Mouse (Mus musculus) C2C12 (cell line): ENCODE data around the gene Clybl. TPM values are rescaled to one million over a fixed set of nuclear protein-coding genes. Genes with fewer than 3 reads are reported as not detected.

Experiments
- H3K27me3 ChIP-seq: one replicate; pipeline ENCODE4 v1.6.1; 2011; ENCODE audit not compliant: control insufficient read depth, insufficient read depth, insufficient read length
- H3K36me3 ChIP-seq: one replicate; pipeline ENCODE4 v1.6.1; 2011; ENCODE audit not compliant: control insufficient read depth, insufficient read depth
- H3K4me3 ChIP-seq: one replicate; pipeline ENCODE4 v1.5.1; 2011; ENCODE audit warnings: mild to moderate bottlenecking, control low read depth; ENCODE audit not compliant: poor library complexity, insufficient read depth, severe bottlenecking
- H3K79me2 ChIP-seq: one replicate; pipeline ENCODE4 v1.6.1; 2011; ENCODE audit not compliant: control insufficient read depth, insufficient read depth
- H3K79me3 ChIP-seq: one replicate; pipeline ENCODE4 v1.6.1; 2011; ENCODE audit warnings: low read depth, control low read depth
- H3ac ChIP-seq: one replicate; pipeline ENCODE3; 2011; ENCODE audit warnings: low read depth; ENCODE audit not compliant: control insufficient read depth, insufficient read length
- CEBPB ChIP-seq: IDR thresholded peaks from one replicate; pipeline ENCODE4 v1.6.1; 2011; ENCODE audit warnings: low read depth, mild to moderate bottlenecking, control low read depth, moderate library complexity
- CTCF ChIP-seq: IDR thresholded peaks from one replicate; pipeline ENCODE4 v1.5.1; 2011; ENCODE audit not compliant: control insufficient read depth, insufficient read depth, insufficient read length
- FOSL1 ChIP-seq: IDR thresholded peaks from one replicate; pipeline ENCODE4 v1.8.0; 2011; ENCODE audit warnings: mild to moderate bottlenecking, low read length; ENCODE audit not compliant: poor library complexity, insufficient read depth, severe bottlenecking
- MAX ChIP-seq: IDR thresholded peaks from one replicate; pipeline ENCODE4 v1.6.1; 2011; ENCODE audit warnings: mild to moderate bottlenecking, control low read depth
- MYOD1 ChIP-seq: IDR thresholded peaks from one replicate; pipeline ENCODE4 v1.6.1; 2011; ENCODE audit warnings: low read depth; ENCODE audit not compliant: control insufficient read depth, insufficient read length
- MYOG ChIP-seq: IDR thresholded peaks from one replicate; pipeline ENCODE4 v1.6.1; 2011; ENCODE audit not compliant: control insufficient read depth, insufficient read length; ENCODE audit errors: extremely low read depth
- USF1 ChIP-seq: IDR thresholded peaks from one replicate; pipeline ENCODE4 v1.6.1; 2011; ENCODE audit warnings: low read depth, mild to moderate bottlenecking, control low read depth, moderate library complexity
- polyA plus RNA-seq: library from polyadenylated mRNA; unstranded; fragments of >200 nt; fragmentation: generic; extraction: Trizol; gene quantifications from one replicate; pipeline ENCODE4 v1.2.1, GENCODE M21; 2012; ENCODE audit warnings: missing spikeins

Clybl gene
- polyA plus RNA-seq, 1 experiment, result 5.2 TPM

DNA sequence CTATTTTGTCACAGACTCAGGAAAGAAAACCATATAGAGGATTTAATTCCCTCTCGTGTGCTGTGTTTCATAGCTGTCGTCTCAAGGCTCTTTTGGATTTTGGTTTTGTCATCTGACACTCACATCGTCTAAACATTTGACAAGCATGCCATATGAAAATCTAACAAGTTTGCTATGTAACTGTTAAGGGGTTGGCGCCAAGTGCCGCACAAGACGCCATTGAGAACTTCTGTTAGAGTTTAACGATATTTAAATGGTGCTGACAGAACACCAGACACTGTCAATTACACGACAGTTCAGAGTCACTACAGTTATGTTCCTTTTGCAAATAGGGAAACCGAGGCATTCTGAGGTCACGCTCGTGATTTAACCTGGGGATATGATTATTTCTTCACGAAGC is 134.2 kb downstream of the Clybl start:
- Histone ChIP-seq H3ac (no peak overlapping the region), H3K79me3 (no peaks in the 10 kb centered on the region), H3K79me2 (no peaks in the 10 kb centered on the region), H3K4me3 (no peak overlapping the region), H3K36me3 (no peaks in the 10 kb centered on the region), H3K27me3 (no peaks in the 10 kb centered on the region)
- no peak for TF ChIP-seq MYOD1
- TF ChIP-seq MAX, result no peak
- no peak for TF ChIP-seq MYOG

DNA sequence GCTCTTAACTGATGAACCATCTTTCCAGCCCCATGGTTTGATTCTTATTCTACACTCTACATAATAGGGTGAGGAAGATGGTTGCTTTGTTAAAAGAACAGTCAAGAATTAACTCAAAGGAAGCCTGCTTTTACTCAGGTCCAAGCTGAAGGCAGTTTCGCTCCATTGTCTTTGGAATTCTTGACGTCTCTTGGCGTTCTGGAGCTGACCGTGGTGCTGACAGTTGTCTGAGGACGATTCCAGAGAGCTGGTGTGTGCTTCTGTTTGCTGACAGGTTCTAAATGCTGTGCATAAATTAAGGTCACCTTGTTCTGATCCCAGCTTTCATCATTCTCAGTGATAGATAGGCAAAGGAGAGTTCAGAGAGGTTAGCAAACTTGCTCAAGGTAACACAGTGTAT is 140.6 kb downstream of the Clybl start:
- Histone ChIP-seq H3K79me2 (no peaks in the 10 kb centered on the region), H3K4me3 (no peak overlapping the region), H3K36me3 (no peaks in the 10 kb centered on the region), H3ac (no peak overlapping the region), H3K79me3 (no peaks in the 10 kb centered on the region), H3K27me3 (no peaks in the 10 kb centered on the region)
- TF ChIP-seq FOSL1, result no peak
- no peak for TF ChIP-seq MYOG
- no peak for TF ChIP-seq CTCF
- no peak for TF ChIP-seq CEBPB
- no peak for TF ChIP-seq MAX
- no peak for TF ChIP-seq USF1
- TF ChIP-seq MYOD1, result no peak

DNA sequence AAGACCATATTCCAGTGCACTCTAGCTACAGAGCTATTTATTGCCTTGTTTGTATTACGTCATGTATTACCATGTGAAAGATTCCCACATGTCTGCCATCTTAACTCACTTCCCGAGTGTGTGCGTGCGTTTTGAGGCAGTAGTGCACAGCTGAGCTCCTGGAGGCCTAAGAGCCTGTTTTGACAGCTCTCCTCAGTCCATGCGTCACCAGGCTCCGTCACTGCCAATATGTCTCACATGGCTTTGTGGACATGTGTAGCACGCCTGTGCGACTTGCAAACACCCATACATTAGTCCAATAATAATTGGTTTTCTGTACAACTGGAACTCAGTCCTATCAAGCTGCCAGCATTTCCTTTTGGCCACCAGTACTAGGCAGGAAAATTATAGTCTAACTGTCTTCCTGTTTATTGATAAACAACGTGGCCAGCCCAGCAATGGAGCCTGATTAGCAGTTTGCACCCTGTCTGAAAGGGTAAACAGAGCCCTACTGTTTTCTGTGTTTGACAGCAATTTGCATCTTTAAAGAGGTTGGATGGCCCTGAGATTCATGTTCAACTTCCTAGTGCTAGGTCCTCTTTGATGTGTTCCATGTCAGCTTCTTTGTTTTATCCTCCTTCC is 142.4 kb downstream of the Clybl start:
- no peak for TF ChIP-seq FOSL1
- no peak for TF ChIP-seq MYOD1
- TF ChIP-seq MYOG, result no peak
- no peak for TF ChIP-seq MAX
- TF ChIP-seq USF1, result no peak
- no peak for TF ChIP-seq CEBPB
- no peak for TF ChIP-seq CTCF
- no peak overlapping the region for H3K4me3 ChIP-seq
- H3K79me2 ChIP-seq, result no peaks in the 10 kb centered on the region
- H3K36me3 ChIP-seq, result no peaks in the 10 kb centered on the region
- no peak overlapping the region for H3ac ChIP-seq
- H3K79me3 ChIP-seq, result no peaks in the 10 kb centered on the region
- no peaks in the 10 kb centered on the region for H3K27me3 ChIP-seq

DNA sequence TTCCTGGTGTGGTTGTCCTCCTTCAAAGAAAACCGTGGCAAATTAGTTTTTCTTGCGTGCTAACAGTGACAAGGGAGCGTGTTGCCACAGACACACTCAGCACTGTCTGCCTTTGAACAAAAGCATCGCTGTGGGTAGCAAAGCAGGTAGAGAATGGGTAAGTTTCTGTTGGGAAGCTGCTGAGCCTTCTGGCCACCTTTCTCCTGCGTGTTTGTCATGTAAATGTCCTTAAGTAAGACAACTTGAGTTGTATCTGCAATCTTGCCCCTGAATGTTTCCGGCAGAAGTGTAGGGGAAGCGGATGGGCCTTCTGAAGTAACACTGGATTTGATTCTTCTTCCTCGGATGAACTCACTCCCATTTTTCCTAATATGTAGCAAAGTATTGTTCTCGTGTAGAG is 148.6 kb downstream of the Clybl start:
- Histone ChIP-seq H3K36me3 (no peaks in the 10 kb centered on the region), H3K79me2 (no peaks in the 10 kb centered on the region), H3K79me3 (no peaks in the 10 kb centered on the region), H3ac (no peak overlapping the region), H3K4me3 (no peak overlapping the region), H3K27me3 (no peaks in the 10 kb centered on the region)
- TF ChIP-seq CEBPB (no peak), MYOG (no peak), MYOD1 (no peak), FOSL1 (no peak)

DNA sequence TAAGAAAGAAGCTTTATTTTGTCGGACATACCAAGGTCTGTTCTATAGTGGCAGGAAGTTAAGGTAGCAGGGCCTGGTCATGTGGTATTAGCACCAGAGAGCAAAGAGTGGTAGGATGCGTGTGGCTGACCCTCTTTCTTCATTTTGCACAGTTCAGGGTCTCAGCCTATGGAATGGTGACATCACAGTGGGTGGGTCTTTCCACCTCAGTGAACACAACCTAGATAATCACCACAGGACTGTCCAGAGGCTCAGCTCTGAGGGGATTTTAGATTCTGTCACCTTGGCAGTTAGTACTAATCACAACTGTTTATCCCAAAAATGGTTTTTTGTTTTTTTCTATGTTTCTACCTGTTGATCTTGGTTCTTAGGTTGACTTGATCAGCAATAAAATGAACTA is 149.2 kb downstream of the Clybl start:
- Histone ChIP-seq H3ac (no peak overlapping the region), H3K4me3 (no peak overlapping the region), H3K36me3 (no peaks in the 10 kb centered on the region), H3K27me3 (no peaks in the 10 kb centered on the region), H3K79me2 (no peaks in the 10 kb centered on the region), H3K79me3 (no peaks in the 10 kb centered on the region)
- no peak for TF ChIP-seq MAX
- TF ChIP-seq FOSL1, result no peak

DNA sequence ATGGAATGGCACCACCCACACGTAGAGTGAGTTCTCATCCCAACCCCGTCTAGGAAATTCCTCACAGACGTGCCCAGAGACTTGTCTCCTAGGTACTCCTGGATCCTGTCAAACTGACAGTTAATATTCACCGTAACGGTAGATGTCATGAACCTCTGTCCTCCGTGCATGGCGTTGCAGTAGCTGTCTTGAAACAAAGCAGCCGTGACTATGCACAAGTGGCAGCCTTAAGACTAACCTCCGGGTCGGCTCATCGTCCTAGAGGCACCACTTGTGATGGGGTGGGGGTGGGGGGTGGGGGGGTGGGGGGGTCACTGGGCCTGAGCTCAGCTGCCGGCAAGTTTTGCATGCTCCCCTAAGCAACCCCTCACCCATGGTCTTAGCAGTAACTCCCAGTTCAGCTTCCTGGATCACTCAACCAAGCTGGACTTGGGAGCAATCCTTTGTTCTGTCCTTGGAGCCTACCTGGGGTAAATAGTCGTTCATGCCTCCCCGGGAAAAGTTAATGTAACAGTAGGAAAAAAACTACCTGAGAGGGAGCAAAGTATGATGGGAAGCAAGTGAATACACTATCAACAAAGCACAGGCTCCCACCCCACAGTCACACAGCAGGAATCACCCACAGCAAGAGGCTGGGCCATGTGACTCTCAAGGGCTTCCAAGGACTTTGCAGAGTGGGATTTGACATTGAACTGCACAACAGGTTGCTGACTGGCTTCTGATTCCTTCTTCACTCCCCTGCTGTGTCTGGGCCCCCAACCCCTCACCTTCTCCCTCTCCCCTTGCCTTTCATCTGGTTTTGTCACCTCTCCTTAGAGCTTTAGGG is 150.3 kb downstream of the Clybl start:
- no peaks in the 10 kb centered on the region for H3K79me3 ChIP-seq
- H3K36me3 ChIP-seq, result no peaks in the 10 kb centered on the region
- no peak overlapping the region for H3ac ChIP-seq
- H3K4me3 ChIP-seq, result no peak overlapping the region
- H3K27me3 ChIP-seq, result no peaks in the 10 kb centered on the region
- TF ChIP-seq USF1, result no peak
- H3K79me2 ChIP-seq, result no peaks in the 10 kb centered on the region
